Mouse (Mus musculus) lung, postnatal 0 days (tissue): ENCODE measurements at regions not wholly inside any gene's neighbourhood (a gene's known extent, or its start where the extent isn't known, plus 50 kb on each side); places are given as distances from the start of the nearest gene placed in this dataset.

ENCODE experiments used
- CTCF ChIP-seq: IDR thresholded peaks from 2 replicates; pipeline ENCODE4 v1.5.1; 2016; ENCODE audit warnings: antibody characterized with exemption, mild to moderate bottlenecking
- EP300 ChIP-seq: IDR thresholded peaks from 2 replicates; pipeline ENCODE4 v1.6.1; 2016; ENCODE audit warnings: antibody characterized with exemption, mild to moderate bottlenecking, control low read depth

GRCm38 (mm10) chr13:97363214-97363613 lies 122.3 kb downstream of the Enc1 start:
- TF ChIP-seq CTCF (no peak), EP300 (no peak)
